Mouse (Mus musculus) heart, embryonic 11.5 days (tissue): ENCODE data around the gene Tm7sf2. TPM values are rescaled to one million over a fixed set of nuclear protein-coding genes. Genes with fewer than 3 reads are reported as not detected.

Experiments used
- ATAC-seq: fragments of 200-750 bp; cut with Nextera tagmentation; replicated peaks from 2 replicates; pipeline ENCODE4 v1.8.0; 2017; ENCODE audit warnings: moderate library complexity; ENCODE audit not compliant: insufficient number of reproducible peaks, low FRiP score, low TSS enrichment
- H3K27ac ChIP-seq: fragments of 300-500 bp; sonication (generic); 2 replicates; pipeline ENCODE4 v1.5.1; 2014; ENCODE audit warnings: mild to moderate bottlenecking, low read depth, low read length
- H3K27me3 ChIP-seq: fragments of 300-500 bp; sonication (generic); 2 replicates; pipeline ENCODE4 v1.6.1; 2014; ENCODE audit warnings: mild to moderate bottlenecking, low read length, mixed read lengths; ENCODE audit not compliant: control insufficient read depth, insufficient read depth
- H3K36me3 ChIP-seq: fragments of 300-500 bp; sonication (generic); 2 replicates; pipeline ENCODE4 v1.6.1; 2014; ENCODE audit warnings: mild to moderate bottlenecking, low read length, moderate library complexity, mixed read lengths; ENCODE audit not compliant: control insufficient read depth, insufficient read depth
- H3K4me1 ChIP-seq: fragments of 300-500 bp; sonication (generic); 2 replicates; pipeline ENCODE4 v1.6.1; 2014; ENCODE audit warnings: low read length; ENCODE audit not compliant: control insufficient read depth, insufficient read depth
- H3K4me2 ChIP-seq: fragments of 300-500 bp; sonication (generic); 2 replicates; pipeline ENCODE4 v1.6.1; 2014; ENCODE audit warnings: mild to moderate bottlenecking, moderate library complexity
- H3K4me3 ChIP-seq: fragments of 300-500 bp; sonication (generic); 2 replicates; pipeline ENCODE4 v1.5.1; 2014; ENCODE audit warnings: low read depth, low read length
- H3K9ac ChIP-seq: fragments of 300-500 bp; sonication (generic); 2 replicates; pipeline ENCODE4 v1.6.1; 2014; ENCODE audit warnings: mild to moderate bottlenecking, low read depth, low read length, moderate library complexity
- H3K9me3 ChIP-seq: fragments of 300-500 bp; sonication (generic); replicated peaks from 2 replicates; pipeline ENCODE4 v1.6.1; 2016; ENCODE audit warnings: low read length; ENCODE audit not compliant: control insufficient read depth
- WGBS: fragments of 180-500 bp; shearing (Covaris S2); extraction: QIAGEN DNeasy Blood & Tissue Kit; methylation state at CpG from one replicate; pipeline ENCODE4 v1.1.7; 2014; ENCODE audit not compliant: insufficient replicate concordance; 5-methylcytosine and 5-hydroxymethylcytosine counted together
- polyA plus RNA-seq: library from polyadenylated mRNA; unstranded; fragments of >200 nt; fragmentation: Nextera tagmentation; extraction: Ambion mirVana; gene quantifications from 2 replicates; pipeline ENCODE4 v1.2.1, GENCODE M21; 2014

The Tm7sf2 gene
- polyA plus RNA-seq = 10.1 and 11.9 TPM in 2 replicates

DNA sequence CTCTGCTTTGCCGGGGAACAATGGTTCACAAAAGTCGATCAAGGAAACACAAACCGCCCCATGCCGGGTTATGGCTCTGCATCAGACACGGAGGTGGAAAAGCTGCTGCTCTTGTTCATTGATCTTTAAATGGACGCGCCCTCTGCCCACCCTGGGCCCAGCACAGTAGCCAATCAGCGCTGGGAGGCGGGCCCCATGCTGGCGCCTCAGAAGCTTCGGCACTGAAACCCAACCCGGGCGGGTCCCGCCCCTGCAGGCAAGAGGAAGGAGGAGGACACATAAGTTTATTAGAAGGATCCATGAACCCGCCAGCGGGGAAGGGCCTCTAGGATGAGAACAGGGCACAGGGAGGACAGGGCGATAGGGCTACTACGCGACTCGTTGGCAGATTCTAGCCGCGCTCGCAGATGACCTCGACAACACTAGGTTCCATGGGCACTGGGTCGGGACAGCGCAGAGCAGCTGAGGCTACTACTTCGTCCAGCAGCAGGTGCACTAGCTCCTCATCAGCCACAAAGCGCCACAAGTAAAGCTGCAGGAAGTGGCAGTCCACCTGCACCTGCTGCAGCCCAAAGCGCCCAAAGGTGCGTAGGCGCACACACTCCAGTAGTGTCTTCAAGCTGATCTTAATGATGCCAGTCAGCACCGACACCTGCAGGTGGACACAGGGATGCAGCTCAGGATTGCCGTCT is at the start of gene Tm7sf2:
Gene Tm7sf2 (minus strand): TSS at position 650 of the 692 bp plus-strand sequence.
- peak within 1 kb of the TSS; percentile 71 for H3K9ac ChIP-seq
- peak within 1 kb of the TSS; percentile 52 for H3K4me3 ChIP-seq
- no peaks in the 10 kb centered on the region for H3K9me3 ChIP-seq
- H3K4me1 ChIP-seq = peaks cover 18% of the 10 kb centered on the region
- H3K36me3 ChIP-seq = peaks cover 17% of the 10 kb centered on the region
- H3K27me3 ChIP-seq = no peaks in the 10 kb centered on the region
- H3K27ac ChIP-seq = peak within 1 kb of the TSS; percentile 57
- peak; percentile 84 for ATAC-seq
- WGBS = 13% methylated on average over 33 of the region's 33 CpGs
- H3K4me2 ChIP-seq = peak within 1 kb of the TSS; percentile 99

- no peak for ATAC-seq
- peaks cover 19% of the 10 kb centered on the region for H3K36me3 ChIP-seq
- H3K4me3 ChIP-seq = peak overlapping the region; percentile 73
- no peaks in the 10 kb centered on the region for H3K27me3 ChIP-seq
- H3K9ac ChIP-seq = peak overlapping the region; percentile 92
- no peaks in the 10 kb centered on the region for H3K9me3 ChIP-seq
- H3K27ac ChIP-seq = peak overlapping the region; percentile 97
- peaks cover 15% of the 10 kb centered on the region; the same call in 1 of the 2 replicates for H3K4me1 ChIP-seq
- 3% methylated on average over 32 of the region's 32 CpGs for WGBS
- peak overlapping the region; percentile 72 for H3K4me2 ChIP-seq
Observed at GRCm38 (mm10) chr19:6117346-6117985, 49.3 kb upstream of the Tm7sf2 start.

DNA sequence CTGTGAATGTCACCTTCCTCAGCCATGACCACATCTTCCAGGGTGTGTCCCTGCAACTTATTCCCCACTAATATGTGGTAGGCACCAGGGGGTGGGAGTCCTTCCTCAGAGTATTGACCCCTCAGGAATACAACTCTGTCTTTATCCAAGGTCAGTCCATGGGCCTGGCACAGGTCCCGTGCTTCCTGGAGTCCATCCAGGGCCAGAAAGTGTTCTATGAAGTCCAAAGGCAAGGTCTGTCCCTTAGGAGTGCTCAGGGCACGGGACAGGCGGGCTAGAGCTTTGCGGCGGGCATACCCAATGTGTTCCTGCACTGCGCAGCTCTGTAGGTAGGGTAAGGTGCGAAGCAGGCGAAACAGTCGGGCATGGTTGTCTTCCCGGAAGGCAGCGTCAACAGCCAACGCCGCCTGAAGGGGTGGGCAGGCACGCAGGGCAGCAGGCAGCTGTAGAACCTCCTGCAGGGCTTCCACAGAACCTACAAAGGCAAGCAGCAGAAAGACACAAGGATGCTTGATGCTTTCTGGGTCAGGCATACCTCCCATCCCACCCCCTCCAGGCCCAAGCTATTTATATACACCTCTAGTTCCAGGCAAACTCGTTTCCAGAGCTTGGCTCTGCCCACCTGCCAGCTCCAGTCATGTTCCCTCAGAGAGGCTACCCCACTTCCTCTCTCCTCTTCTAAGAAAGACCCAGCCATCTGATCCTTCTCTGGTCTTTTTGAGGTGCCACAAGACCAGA is 48.1 kb upstream of the Tm7sf2 start:
- peak overlapping the region; percentile 59; the same call in 1 of the 2 replicates for H3K9ac ChIP-seq
- ATAC-seq = no peak

GRCm38 (mm10) chr19:6113116-6113515 is 44.9 kb upstream of the Tm7sf2 start:
- WGBS = 61% methylated on average over 6 of the region's 6 CpGs
- H3K36me3 ChIP-seq = peaks cover 19% of the 10 kb centered on the region
- H3K9ac ChIP-seq = no peak overlapping the region
- H3K9me3 ChIP-seq = no peaks in the 10 kb centered on the region
- no peak overlapping the region for H3K27ac ChIP-seq
- no peak overlapping the region for H3K4me3 ChIP-seq
- ATAC-seq = no peak
- no peak overlapping the region for H3K4me2 ChIP-seq
- peaks cover 10% of the 10 kb centered on the region; the same call in 1 of the 2 replicates for H3K4me1 ChIP-seq
- no peaks in the 10 kb centered on the region for H3K27me3 ChIP-seq

More for the DNA sequence above, 48.1 kb upstream of the Tm7sf2 start:
- peaks cover 10% of the 10 kb centered on the region; the same call in 1 of the 2 replicates for H3K4me1 ChIP-seq
- no peaks in the 10 kb centered on the region for H3K9me3 ChIP-seq
- peaks cover 19% of the 10 kb centered on the region for H3K36me3 ChIP-seq
- 90% methylated on average over 14 of the region's 15 CpGs for WGBS
- peak overlapping the region; percentile 72 for H3K4me2 ChIP-seq
- no peaks in the 10 kb centered on the region for H3K27me3 ChIP-seq
- no peak overlapping the region for H3K27ac ChIP-seq
- H3K4me3 ChIP-seq = peak overlapping the region; percentile 73; the same call in 1 of the 2 replicates

- Histone ChIP-seq H3K27me3 (no peaks in the 10 kb centered on the region), H3K9ac (0 out of 2 replicates have a peak within 1 kb of the TSS, but pooled peaks have one; percentile 22), H3K4me3 (no peak within 1 kb of the TSS), H3K27ac (no peak within 1 kb of the TSS; the same call in 1 of the 2 replicates), H3K4me2 (no peak within 1 kb of the TSS; the same call in 1 of the 2 replicates), H3K36me3 (no peaks in the 10 kb centered on the region), H3K4me1 (no peaks in the 10 kb centered on the region), H3K9me3 (no peaks in the 10 kb centered on the region)
- ATAC-seq = no peak
- WGBS = 80% methylated on average over 7 of the region's 7 CpGs
Observed at GRCm38 (mm10) chr19:6105586-6105985, 37.4 kb upstream of the Tm7sf2 start, which contains the start of gene Naaladl1. Gene Naaladl1, plus strand, starts transcription at chr19:6105782.

DNA sequence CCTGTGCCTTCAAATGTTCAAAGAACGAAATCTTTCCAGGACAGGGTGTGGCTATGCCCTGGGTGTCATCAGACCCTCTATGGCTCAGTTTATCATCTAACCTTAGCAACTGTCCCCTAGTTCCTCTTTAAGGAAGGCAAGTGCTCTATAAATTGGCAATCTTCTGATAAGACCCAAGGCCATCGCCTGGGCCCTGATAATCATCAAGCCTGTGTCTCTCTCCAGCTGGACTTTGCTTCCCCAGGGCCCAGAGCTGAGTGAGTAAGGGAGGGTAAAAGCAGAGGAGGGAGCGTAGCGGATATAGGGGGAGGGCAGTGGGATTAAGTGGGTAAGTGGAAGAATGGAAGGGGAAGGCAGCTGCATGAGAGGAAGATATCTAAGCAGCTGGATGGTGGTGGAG is 36.3 kb upstream of the Tm7sf2 start:
- Histone ChIP-seq H3K9me3 (no peaks in the 10 kb centered on the region), H3K9ac (0 out of 2 replicates have a peak overlapping the region, but pooled peaks have one; percentile 22), H3K27me3 (no peaks in the 10 kb centered on the region), H3K36me3 (no peaks in the 10 kb centered on the region), H3K27ac (no peak overlapping the region), H3K4me1 (no peaks in the 10 kb centered on the region), H3K4me2 (no peak overlapping the region), H3K4me3 (no peak overlapping the region)
- no peak for ATAC-seq
- WGBS = 58% methylated on average over 4 of the region's 4 CpGs

DNA sequence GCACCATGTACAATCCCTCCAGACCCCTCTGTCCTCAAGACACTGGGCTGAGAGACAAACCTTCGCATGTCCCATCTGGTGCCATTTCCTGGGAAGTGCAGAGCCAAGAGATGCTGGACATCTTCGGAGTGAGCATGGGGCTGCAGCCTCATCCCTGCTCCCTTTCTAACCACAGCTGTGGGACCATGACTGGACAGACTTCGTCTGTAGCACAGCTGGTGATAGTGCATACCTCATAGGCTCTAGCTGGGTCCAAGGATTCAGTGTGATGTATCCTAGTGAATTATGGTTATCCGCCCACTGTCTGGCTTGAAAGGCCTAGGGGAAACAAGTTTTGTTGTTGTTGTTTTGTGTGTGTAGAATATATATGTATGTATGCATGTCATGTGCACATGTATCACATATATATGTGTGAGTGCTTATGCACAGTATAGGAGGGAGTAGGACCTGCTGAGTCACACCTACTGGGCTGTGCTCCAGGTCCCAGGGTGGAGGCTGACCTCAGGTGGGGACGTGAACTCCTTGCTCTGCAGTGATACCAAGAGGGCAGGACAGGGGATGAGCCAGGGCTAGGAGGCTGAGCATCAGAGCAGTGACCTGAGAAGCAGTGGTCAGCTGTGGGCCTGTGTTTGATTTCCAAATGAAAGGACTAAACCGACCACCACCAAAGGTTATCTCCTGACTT is 34.1 kb upstream of the Tm7sf2 start:
- H3K4me1 ChIP-seq = no peaks in the 10 kb centered on the region
- no peaks in the 10 kb centered on the region for H3K27me3 ChIP-seq
- ATAC-seq = no peak
- no peak overlapping the region for H3K4me2 ChIP-seq
- H3K4me3 ChIP-seq = no peak overlapping the region
- H3K36me3 ChIP-seq = no peaks in the 10 kb centered on the region
- H3K9me3 ChIP-seq = no peaks in the 10 kb centered on the region
- H3K27ac ChIP-seq = no peak overlapping the region
- 70% methylated on average over 6 of the region's 6 CpGs for WGBS
- H3K9ac ChIP-seq = no peak overlapping the region

DNA sequence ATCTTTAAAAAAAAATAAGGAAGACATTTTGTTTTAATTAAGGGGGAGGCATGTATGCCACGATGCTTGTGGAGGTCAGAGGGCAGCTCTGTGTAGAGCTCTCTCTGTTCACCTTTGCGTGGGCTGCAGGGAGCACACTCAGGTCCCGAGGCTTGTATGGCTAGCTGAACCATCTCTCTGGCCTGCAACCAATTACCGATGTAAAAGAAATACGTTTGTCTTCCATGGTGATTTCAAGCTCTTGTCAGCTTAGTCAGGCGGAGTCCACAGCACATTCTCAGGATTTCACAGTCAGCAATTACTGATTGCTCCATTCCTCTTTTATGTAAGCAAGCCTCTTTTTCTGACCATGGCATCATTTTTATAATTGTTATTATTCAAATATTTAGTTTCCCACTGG is 33.0 kb upstream of the Tm7sf2 start:
- H3K9ac ChIP-seq = no peak overlapping the region
- no peaks in the 10 kb centered on the region for H3K36me3 ChIP-seq
- H3K4me3 ChIP-seq = no peak overlapping the region
- 76% methylated on average over 6 of the region's 6 CpGs for WGBS
- no peaks in the 10 kb centered on the region for H3K27me3 ChIP-seq
- no peak overlapping the region for H3K27ac ChIP-seq
- no peak overlapping the region for H3K4me2 ChIP-seq
- no peaks in the 10 kb centered on the region for H3K4me1 ChIP-seq
- no peaks in the 10 kb centered on the region for H3K9me3 ChIP-seq
- ATAC-seq = no peak
